Mouse (Mus musculus): ENCODE data around the gene Gckr.

- TF ChIP-seq CTCF (IDR thresholded peaks at IDR 0.05; ENCODE audit: low read depth) (no peak), EP300 (IDR thresholded peaks at IDR 0.05; ENCODE audit: low read depth) (no peak)
Observed at GRCm38 (mm10) chr5:31291361-31291688, 5.9 kb upstream of the Gckr start.

All from liver, embryonic 14.5 days (tissue).